Comparison of ENCODE assay signal across 8 mouse cellular contexts in genomic region chr17:15656881-15657607, GRCm38 (mm10). TPM values are rescaled to one million over a fixed set of nuclear protein-coding genes. Genes with fewer than 3 reads are reported as not detected.
DNase-seq lines count a peak whose midpoint lies in the region; ATAC-seq and TF ChIP-seq lines count a peak whose summit lies in the region.

No protein-coding gene starts in this region.

- H3K4me3 ChIP-seq in limb, embryonic 11.5 days (ENCODE audit: low read depth, low read length): no peak overlapping the region
- no peak overlapping the region for H3K4me3 ChIP-seq in midbrain, embryonic 13.5 days (replicated peaks)
- no peak overlapping the region for H3K4me3 ChIP-seq in cerebellum, adult 2 months (replicated peaks; ENCODE audit: insufficient read depth, low read depth, low read length)

- no peak overlapping the region for H3K9ac ChIP-seq in limb, embryonic 11.5 days (ENCODE audit: low read length)
- H3K9ac ChIP-seq in midbrain, embryonic 13.5 days (replicated peaks): no peak overlapping the region

- H3K9me3 ChIP-seq in limb, embryonic 11.5 days (ENCODE audit: control insufficient read depth, low read length): no peaks in the 10 kb centered on the region
- H3K9me3 ChIP-seq in midbrain, embryonic 13.5 days: no peaks in the 10 kb centered on the region

- no peaks in the 10 kb centered on the region for H3K36me3 ChIP-seq in limb, embryonic 11.5 days (ENCODE audit: control insufficient read depth, insufficient read depth, low read length)
- H3K36me3 ChIP-seq in midbrain, embryonic 13.5 days: no peaks in the 10 kb centered on the region

- no peak for TF ChIP-seq POLR2A in cerebellum, adult 2 months (IDR thresholded peaks at IDR 0.05; ENCODE audit: borderline replicate concordance, insufficient read depth, low read length)

- DNase-seq in 416B (ENCODE audit: low read depth): peak; percentile 44
- peak; percentile 54 for DNase-seq in c-Kit-positive CD71-negative TER-119-negative erythroid progenitor cells, embryonic 14.5 days (ENCODE audit: low read depth)
- peak; percentile 29 to 31 for DNase-seq in heart, postnatal 10 days
- peak; percentile 81 for DNase-seq in limb, embryonic 11.5 days (ENCODE audit: low spot score)
- DNase-seq in adrenal gland, adult 8-10 months: no peak
- no peak for DNase-seq in cerebellum, adult 2 months

- peak overlapping the region; percentile 31 for H3K4me2 ChIP-seq in limb, embryonic 11.5 days (ENCODE audit: low read depth, severe bottlenecking)
- no peak overlapping the region for H3K4me2 ChIP-seq in midbrain, embryonic 13.5 days (replicated peaks)

- peak overlapping the region; percentile 37; the same call in 1 of the 2 replicates for H3K27ac ChIP-seq in limb, embryonic 11.5 days (replicated peaks; ENCODE audit: low read depth, low read length)
- no peak overlapping the region for H3K27ac ChIP-seq in midbrain, embryonic 13.5 days
- no peak overlapping the region for H3K27ac ChIP-seq in cerebellum, adult 2 months (ENCODE audit: insufficient read depth, low read length)

- no peak for TF ChIP-seq CTCF in cerebellum, adult 2 months (IDR thresholded peaks at IDR 0.05; ENCODE audit: borderline replicate concordance, insufficient read depth, low read depth, low read length)

- intact Hi-C loops in heart, postnatal 10 days (cut with DNase I): no loop called here

- no peaks in the 10 kb centered on the region for H3K27me3 ChIP-seq in limb, embryonic 11.5 days (ENCODE audit: control insufficient read depth, insufficient read depth, low read length)
- no peaks in the 10 kb centered on the region for H3K27me3 ChIP-seq in midbrain, embryonic 13.5 days
- H3K27me3 ChIP-seq in cerebellum, adult 2 months (ENCODE audit: control insufficient read depth, insufficient read depth, low read length): no peaks in the 10 kb centered on the region

- peaks cover 4% of the 10 kb centered on the region; the same call in 1 of the 2 replicates for H3K4me1 ChIP-seq in limb, embryonic 11.5 days (ENCODE audit: control insufficient read depth, insufficient read depth, low read length)
- H3K4me1 ChIP-seq in midbrain, embryonic 13.5 days (replicated peaks): no peaks in the 10 kb centered on the region
- H3K4me1 ChIP-seq in cerebellum, adult 2 months (ENCODE audit: control insufficient read depth, insufficient read depth, low read length): no peaks in the 10 kb centered on the region

- 8% methylated on average over 6 of the region's 6 CpGs for WGBS in limb, embryonic 11.5 days
- WGBS in midbrain, embryonic 13.5 days: 35% methylated on average over 6 of the region's 6 CpGs
- 36% methylated on average over 6 of the region's 6 CpGs for WGBS in cerebellum, adult 2 months

- peak; percentile 90 for ATAC-seq in limb, embryonic 11.5 days (ENCODE audit: insufficient number of reproducible peaks, low FRiP score, low TSS enrichment, low read depth)
- ATAC-seq in midbrain, embryonic 13.5 days: peak; percentile 48; the same call in 1 of the 2 replicates
- ATAC-seq in erythroid progenitor cell, adult 5-6 weeks (replicated peaks; ENCODE audit: low FRiP score, poor library complexity, severe bottlenecking): no peak

RNA-seq across cellular contexts. Expression of gene Chd1, which starts 47.7 kb away (rescaled TPM):
- total RNA-seq in heart, postnatal 10 days (2021): 10 to 100 TPM; 28.5 to 29.5 TPM
- 49.0 and 51.3 TPM in 2 replicates for polyA plus RNA-seq in limb, embryonic 11.5 days (2014; fragmentation: Nextera tagmentation; extraction: Ambion mirVana)
- 21.2 and 26.0 TPM in 2 replicates for polyA plus RNA-seq in midbrain, embryonic 13.5 days (2015; fragmentation: Nextera tagmentation; extraction: Ambion mirVana)
- total RNA-seq in adrenal gland, adult 8-10 months (2022): 10 to 100 TPM; 29.0 to 38.3 (median 32.7) TPM
- total RNA-seq in erythroid progenitor cell, adult 5-6 weeks (2015; ENCODE audit: low replicate concordance): 37.7 and 50.8 TPM in 2 replicates
- total RNA-seq in erythroid progenitor cell, adult 5-6 weeks (2017; ENCODE audit: low replicate concordance): 57.9 and 63.3 TPM in 2 replicates
- polyA plus RNA-seq in cerebellum, adult 2 months (2012; rRNA removed): 6.6 and 7.0 TPM in 2 replicates

Comparison
In these comparisons a context has a peak if more than half of its experiments do, and no peak if none do; other contexts are left out.
1. DNase-seq: peak in 416B (single experiment), c-Kit-positive CD71-negative TER-119-negative erythroid progenitor cells, embryonic 14.5 days (single experiment), heart, postnatal 10 days (2 of 2) and limb, embryonic 11.5 days (single experiment); none in adrenal gland, adult 8-10 months (single experiment) and cerebellum, adult 2 months (0 of 2).